Mouse (Mus musculus) bone marrow, adult 2 months (tissue): ENCODE measurements around the gene Plxna4. TPM values are rescaled to one million over a fixed set of nuclear protein-coding genes. Genes with fewer than 3 reads are reported as not detected.

Source experiments
- H3K27ac ChIP-seq: fragments of 200-500 bp; 2 replicates; pipeline ENCODE4 v1.5.1; 2012; ENCODE audit warnings: low read depth, mild to moderate bottlenecking, control low read depth, inconsistent platforms, low read length; ENCODE audit not compliant: control insufficient read depth, poor library complexity, insufficient read depth
- H3K4me1 ChIP-seq: fragments of 200-500 bp; 2 replicates; pipeline ENCODE4 v1.6.1; 2011; ENCODE audit warnings: low read length; ENCODE audit not compliant: control insufficient read depth, insufficient read depth
- H3K4me3 ChIP-seq: fragments of 200-500 bp; replicated peaks from 2 replicates; pipeline ENCODE3; 2011; ENCODE audit warnings: mild to moderate bottlenecking, low read depth, low read length, control low read depth; ENCODE audit not compliant: control insufficient read depth
- CTCF ChIP-seq: fragments of 200-500 bp; IDR thresholded peaks from 2 replicates; pipeline ENCODE4 v1.5.1; 2011; ENCODE audit warnings: low read length, control low read depth; ENCODE audit not compliant: control insufficient read depth, insufficient read depth
- POLR2A ChIP-seq: fragments of 200-500 bp; IDR thresholded peaks from 2 replicates; pipeline ENCODE4 v1.6.1; 2011; ENCODE audit warnings: low read depth, mild to moderate bottlenecking, control low read depth, low read length, borderline replicate concordance; ENCODE audit not compliant: control insufficient read depth
- WGBS: fragments of 180-500 bp; shearing (Covaris S2); methylation state at CpG from one replicate; pipeline ENCODE4 v1.1.7; 2018; 5-methylcytosine and 5-hydroxymethylcytosine counted together
- polyA plus RNA-seq: library from polyadenylated mRNA; stranded (reverse); fragments of >200 nt; gene quantifications from 2 replicates; pipeline ENCODE4 v1.2.4, GENCODE M21; 2011; ENCODE audit warnings: low replicate concordance; ENCODE audit not compliant: missing spikeins, insufficient read depth, insufficient read length

The Plxna4 gene
- polyA plus RNA-seq, 1 experiment: 6.6 TPM

DNA sequence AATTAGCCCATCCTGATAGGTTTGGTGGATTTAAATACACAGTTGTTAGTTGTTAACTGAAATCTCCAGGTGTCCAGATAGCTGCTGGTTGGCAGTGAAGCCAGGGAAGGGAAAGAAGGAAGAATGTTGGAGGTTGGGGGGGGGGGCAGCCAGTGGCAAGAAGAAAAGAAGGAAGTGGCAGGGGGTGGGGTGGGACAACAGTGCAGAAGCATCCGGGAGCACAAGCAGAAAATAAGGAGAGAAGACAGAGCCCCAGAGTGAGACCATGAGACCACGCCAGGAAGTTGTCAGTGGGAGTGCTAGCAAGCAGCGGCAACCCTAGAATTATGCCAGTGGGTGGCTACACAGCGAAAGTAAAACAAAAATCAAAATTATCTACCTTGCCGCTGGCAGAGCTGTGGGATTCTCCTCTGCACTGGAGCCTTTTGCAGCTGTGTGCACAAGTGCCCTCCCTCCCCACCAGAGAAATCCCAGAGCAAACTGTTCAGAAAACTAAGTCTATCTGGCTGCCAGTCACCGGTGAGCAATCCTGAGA, 404.3 kb downstream of the Plxna4 start:
- TF ChIP-seq POLR2A (no peak), CTCF (no peak)
- 25% methylated on average over 6 of the region's 6 CpGs for WGBS
- H3K4me1 ChIP-seq: no peaks in the 10 kb centered on the region
- H3K4me3 ChIP-seq: no peak overlapping the region
- no peak overlapping the region for H3K27ac ChIP-seq

- Histone ChIP-seq H3K4me3 (no peak overlapping the region), H3K27ac (no peak overlapping the region), H3K4me1 (no peaks in the 10 kb centered on the region)
- TF ChIP-seq CTCF: no peak
- no peak for TF ChIP-seq POLR2A
- WGBS: 84% methylated on average over 5 of the region's 5 CpGs
Observed at GRCm38 (mm10) chr6:32180012-32180358, 408.0 kb downstream of the Plxna4 start.

- TF ChIP-seq POLR2A (no peak), CTCF (no peak)
- 68% methylated on average over 2 of the region's 2 CpGs for WGBS
- Histone ChIP-seq H3K4me1 (no peaks in the 10 kb centered on the region), H3K4me3 (no peak overlapping the region), H3K27ac (no peak overlapping the region)
Observed at GRCm38 (mm10) chr6:32179346-32180011, 408.5 kb downstream of the Plxna4 start.

DNA sequence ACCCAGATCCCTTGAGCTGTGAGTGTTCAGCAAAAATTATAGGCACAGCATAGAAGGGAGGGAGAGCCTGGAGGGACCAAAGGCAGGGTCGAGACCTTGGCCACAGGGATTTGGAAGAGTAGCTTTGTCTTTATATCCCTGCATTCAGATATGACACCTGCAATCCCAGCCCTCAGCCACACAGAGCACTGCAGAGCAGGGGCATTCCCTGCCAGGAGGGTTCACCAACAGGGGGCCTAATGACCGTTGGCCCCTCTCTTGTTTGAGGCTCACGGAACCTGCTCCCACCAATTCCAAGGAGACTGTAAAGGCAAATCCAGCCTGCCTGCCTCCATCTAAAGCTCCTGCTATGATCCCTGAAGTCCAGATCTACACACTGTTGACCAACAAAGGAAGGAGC, 410.1 kb downstream of the Plxna4 start:
- Histone ChIP-seq H3K4me3 (no peak overlapping the region), H3K27ac (no peak overlapping the region), H3K4me1 (no peaks in the 10 kb centered on the region)
- no peak for TF ChIP-seq CTCF
- no peak for TF ChIP-seq POLR2A
- WGBS: 85% methylated on average over 3 of the region's 3 CpGs

DNA sequence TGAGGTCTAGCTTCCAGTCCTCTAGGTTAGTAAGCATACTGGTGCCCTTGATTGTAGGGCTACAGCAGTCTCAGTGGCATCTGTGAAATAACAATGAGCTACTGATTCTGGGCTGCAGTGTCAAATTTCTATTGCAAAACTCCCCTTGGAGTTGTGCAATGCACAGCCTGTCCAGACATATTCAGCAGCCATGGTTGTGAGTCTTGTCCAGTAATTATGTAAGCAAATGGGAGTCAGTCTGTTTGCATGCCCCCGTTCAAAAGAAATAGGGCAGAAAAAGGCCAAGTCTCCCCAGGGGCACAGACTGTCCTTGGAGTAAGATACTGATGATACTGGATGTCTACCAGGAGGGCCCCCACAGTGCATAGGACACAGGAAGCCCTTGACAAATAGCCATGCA, 420.3 kb downstream of the Plxna4 start:
- Histone ChIP-seq H3K27ac (no peak overlapping the region), H3K4me1 (no peaks in the 10 kb centered on the region), H3K4me3 (no peak overlapping the region)
- TF ChIP-seq POLR2A (no peak), CTCF (no peak)
- 29% methylated on average over 1 of the region's 1 CpGs for WGBS

DNA sequence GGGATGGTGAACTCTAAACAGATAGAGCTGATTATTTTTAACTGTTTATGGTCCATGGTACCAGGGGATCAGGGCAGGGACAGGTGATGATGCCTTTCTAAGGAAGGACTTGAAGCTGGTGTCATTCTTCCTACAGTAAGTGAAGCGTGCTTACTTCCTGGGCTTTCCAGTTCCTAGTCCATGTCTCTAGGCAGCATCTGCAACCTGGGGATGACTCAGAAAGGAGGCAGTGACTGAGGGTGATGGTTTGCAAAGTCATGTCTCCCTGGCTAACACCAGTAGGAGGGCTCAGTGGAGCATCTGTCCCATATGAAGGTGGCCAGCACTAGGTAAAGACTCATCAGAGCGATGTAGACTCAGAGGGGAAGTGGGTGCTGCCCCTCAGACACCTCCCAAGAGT, 427.6 kb downstream of the Plxna4 start:
- TF ChIP-seq CTCF (no peak), POLR2A (no peak)
- H3K4me1 ChIP-seq: no peaks in the 10 kb centered on the region
- 22% methylated on average over 2 of the region's 2 CpGs for WGBS

DNA sequence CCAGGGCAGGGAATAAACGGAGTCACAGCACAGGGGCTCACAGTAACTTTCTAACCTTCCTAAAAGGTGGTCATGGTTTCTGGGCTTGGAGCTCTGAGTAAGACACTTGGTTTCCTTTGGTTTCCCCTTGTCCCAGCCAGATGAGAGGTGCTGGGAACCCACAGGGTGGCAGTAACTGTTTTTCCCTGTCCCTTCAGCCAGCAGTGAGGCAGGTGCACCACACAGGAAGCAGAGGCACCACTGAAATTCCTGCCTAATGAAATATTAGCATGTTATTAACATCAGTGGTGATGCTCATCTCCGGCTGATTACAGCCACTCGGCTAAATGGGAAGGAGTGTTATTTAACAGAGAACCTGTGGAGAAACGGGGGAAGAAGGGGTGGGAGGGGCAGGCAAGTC, 428.1 kb downstream of the Plxna4 start:
- WGBS: 36% methylated on average over 4 of the region's 4 CpGs
- H3K4me3 ChIP-seq: no peak overlapping the region
- TF ChIP-seq POLR2A (no peak), CTCF (no peak)
- H3K4me1 ChIP-seq: no peaks in the 10 kb centered on the region
- no peak overlapping the region for H3K27ac ChIP-seq

More for the DNA sequence above, 427.6 kb downstream of the Plxna4 start:
- Histone ChIP-seq H3K27ac (no peak overlapping the region), H3K4me3 (no peak overlapping the region)

GRCm38 (mm10) chr6:32158347-32158746, 429.6 kb downstream of the Plxna4 start:
- Histone ChIP-seq H3K4me3 (no peak overlapping the region), H3K27ac (no peak overlapping the region), H3K4me1 (no peaks in the 10 kb centered on the region)
- WGBS: 3% methylated on average over 1 of the region's 1 CpGs
- TF ChIP-seq POLR2A: no peak
- no peak for TF ChIP-seq CTCF

DNA sequence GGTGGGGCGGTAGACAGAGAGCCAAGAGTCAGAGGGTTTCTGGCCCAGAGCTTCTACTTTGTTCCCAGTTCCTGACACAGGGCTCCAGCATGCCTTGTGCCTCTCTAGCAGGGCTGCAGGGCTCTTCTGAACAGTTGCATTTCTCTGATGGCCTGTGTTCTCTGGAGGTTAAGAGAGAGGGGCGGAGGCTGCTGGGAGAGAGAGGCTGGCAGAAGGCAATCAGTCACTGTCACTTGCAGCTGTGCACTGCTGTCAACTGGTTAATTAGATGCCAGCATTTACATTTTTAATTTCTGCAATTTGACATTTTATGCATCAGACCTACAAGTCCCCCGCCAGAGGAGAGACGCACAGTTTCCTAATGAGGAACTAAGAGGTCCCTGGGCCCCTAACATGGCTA, 434.8 kb downstream of the Plxna4 start:
- H3K4me1 ChIP-seq: no peaks in the 10 kb centered on the region
- no peak overlapping the region for H3K27ac ChIP-seq
- TF ChIP-seq CTCF: no peak
- no peak for TF ChIP-seq POLR2A
- WGBS: 64% methylated on average over 4 of the region's 4 CpGs
- no peak overlapping the region for H3K4me3 ChIP-seq
